Mouse (Mus musculus): ENCODE measurements at regions not wholly inside any gene's neighbourhood (a gene's known extent, or its start where the extent isn't known, plus 50 kb on each side); places are given as distances from the start of the nearest gene placed in this dataset.
A peak's percentile ranks its signal among the peaks of the same experiment; 100 is the strongest.
"Not testable (repeated sequence)": the region's sequence is repeated elsewhere in the genome, so short reads cannot be mapped to it uniquely, and the experiment has no call there.

DNA sequence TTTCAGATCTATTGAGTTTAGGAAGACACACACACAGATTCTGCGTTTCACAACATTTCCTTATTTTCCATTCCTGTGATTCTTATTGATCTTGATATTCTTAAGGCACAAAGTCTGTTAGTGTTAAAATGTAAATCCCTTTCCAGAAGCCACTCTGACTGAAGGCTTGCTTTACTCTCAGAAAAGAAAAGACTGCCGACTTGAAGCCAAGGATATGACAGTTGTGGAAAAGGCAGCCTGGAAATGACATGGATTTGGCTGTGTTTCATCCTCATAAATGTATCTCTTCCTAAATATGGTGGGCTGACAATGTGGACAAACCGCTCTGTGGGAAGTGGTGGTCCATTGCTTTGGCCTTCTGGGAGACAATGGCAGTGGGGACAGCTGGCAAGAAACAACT, 589.2 kb downstream of the Epha7 start:
- Histone ChIP-seq H3K9ac (replicated peaks; ENCODE audit: low read length) (no peak overlapping the region), H3K36me3 (ENCODE audit: insufficient read depth, low read length) (no peaks in the 10 kb centered on the region), H3K9me3 (ENCODE audit: low read length) (no peaks in the 10 kb centered on the region), H3K27ac (ENCODE audit: low read length) (no peak overlapping the region), H3K27me3 (ENCODE audit: insufficient read depth, low read length) (no peaks in the 10 kb centered on the region), H3K4me1 (ENCODE audit: insufficient read depth, low read length) (no peaks in the 10 kb centered on the region), H3K4me2 (replicated peaks; ENCODE audit: low read depth, low read length) (no peak overlapping the region), H3K4me3 (ENCODE audit: low read length) (no peak overlapping the region)
- 87% methylated on average over 3 of the region's 3 CpGs for WGBS
- ATAC-seq (ENCODE audit: low FRiP score, low TSS enrichment), result no peak

DNA sequence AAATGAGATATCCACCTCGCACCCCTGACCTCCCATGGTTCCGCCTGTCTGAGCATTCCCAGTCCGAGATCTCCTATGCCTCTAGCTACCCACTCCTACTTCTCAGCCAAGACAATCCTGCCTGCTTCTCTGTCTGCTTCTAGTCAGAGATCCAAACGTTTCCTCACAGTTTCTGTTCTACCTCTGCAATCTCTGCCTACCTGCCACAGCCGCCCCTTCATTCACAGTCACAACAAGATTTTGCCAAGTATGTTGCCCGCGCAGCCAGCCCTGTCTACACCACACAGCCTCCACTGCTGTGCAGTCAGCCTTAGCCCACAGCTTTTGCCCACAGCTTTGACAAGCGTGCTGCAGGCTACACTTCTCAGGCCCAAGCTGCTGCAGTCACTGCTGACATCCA, 601.7 kb downstream of the Epha7 start:
- Histone ChIP-seq H3K27ac (ENCODE audit: low read length) (no peak overlapping the region), H3K36me3 (ENCODE audit: insufficient read depth, low read length) (no peaks in the 10 kb centered on the region), H3K9me3 (ENCODE audit: low read length) (no peaks in the 10 kb centered on the region), H3K9ac (replicated peaks; ENCODE audit: low read length) (no peak overlapping the region), H3K27me3 (ENCODE audit: insufficient read depth, low read length) (no peaks in the 10 kb centered on the region), H3K4me2 (replicated peaks; ENCODE audit: low read depth, low read length) (no peak overlapping the region), H3K4me1 (ENCODE audit: insufficient read depth, low read length) (no peaks in the 10 kb centered on the region), H3K4me3 (ENCODE audit: low read length) (no peak overlapping the region)
- peak; percentile 82 for ATAC-seq (ENCODE audit: low FRiP score, low TSS enrichment)
- 66% methylated on average over 8 of the region's 8 CpGs for WGBS

DNA sequence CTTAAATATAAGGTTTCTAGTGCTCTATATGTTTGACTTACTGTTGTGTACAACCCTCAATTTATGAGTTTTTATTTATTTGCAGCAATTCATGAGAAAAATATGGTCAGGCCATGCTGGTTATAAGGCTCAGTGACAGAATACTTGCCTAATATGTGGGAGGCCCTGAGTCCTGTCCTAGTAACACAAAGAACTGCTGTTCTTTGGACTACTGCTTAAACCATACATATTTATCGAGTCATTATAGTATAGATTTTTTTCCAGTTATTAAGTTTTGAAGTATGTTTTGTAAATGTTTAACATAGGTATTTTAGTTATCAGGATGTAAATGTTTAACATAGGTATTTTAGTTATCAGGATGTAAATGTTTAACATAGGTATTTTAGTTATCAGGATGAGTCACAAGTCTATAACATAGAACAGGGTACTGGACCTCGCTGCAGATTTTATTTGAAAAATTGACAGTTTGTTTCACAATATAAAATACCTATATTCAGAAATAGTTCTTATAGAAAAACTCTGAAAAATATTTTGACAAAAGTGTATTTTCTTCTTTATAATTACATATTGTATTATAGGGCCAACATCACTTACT, 607.4 kb downstream of the Epha7 start:
- ATAC-seq (ENCODE audit: low FRiP score, low TSS enrichment), result no peak
- Histone ChIP-seq H3K9ac (replicated peaks; ENCODE audit: low read length) (no peak overlapping the region), H3K4me1 (ENCODE audit: insufficient read depth, low read length) (no peaks in the 10 kb centered on the region), H3K27me3 (ENCODE audit: insufficient read depth, low read length) (no peaks in the 10 kb centered on the region), H3K36me3 (ENCODE audit: insufficient read depth, low read length) (no peaks in the 10 kb centered on the region), H3K4me3 (ENCODE audit: low read length) (no peak overlapping the region), H3K4me2 (replicated peaks; ENCODE audit: low read depth, low read length) (no peak overlapping the region), H3K27ac (ENCODE audit: low read length) (no peak overlapping the region), H3K9me3 (ENCODE audit: low read length) (no peaks in the 10 kb centered on the region)
- WGBS, result 80% methylated on average over 2 of the region's 2 CpGs

DNA sequence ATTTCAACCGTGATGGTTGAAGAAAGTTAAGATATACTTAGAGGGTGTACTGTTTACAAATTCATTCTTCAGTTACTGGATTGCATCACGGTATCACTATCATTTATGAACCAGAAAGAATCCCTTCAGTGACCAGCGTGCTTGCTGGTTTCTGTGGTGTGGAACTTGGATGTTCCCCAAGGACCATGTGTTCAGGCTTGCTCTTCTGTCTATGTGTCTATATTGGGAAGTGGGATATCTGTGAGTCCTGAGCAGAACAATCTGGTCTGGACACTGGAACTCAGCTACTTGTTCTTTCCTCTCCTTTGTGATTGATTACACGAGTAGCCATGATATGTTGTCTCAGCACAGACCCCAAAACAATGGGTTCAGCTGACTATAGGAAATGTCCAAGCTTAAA, 618.6 kb downstream of the Epha7 start:
- not testable (repeated sequence) for H3K36me3 ChIP-seq (ENCODE audit: insufficient read depth, low read length); H3K27me3 ChIP-seq (ENCODE audit: insufficient read depth, low read length); H3K9ac ChIP-seq (replicated peaks; ENCODE audit: low read length); ATAC-seq (ENCODE audit: low FRiP score, low TSS enrichment); H3K9me3 ChIP-seq (ENCODE audit: low read length); H3K4me3 ChIP-seq (ENCODE audit: low read length); H3K27ac ChIP-seq (ENCODE audit: low read length); H3K4me2 ChIP-seq (replicated peaks; ENCODE audit: low read depth, low read length); H3K4me1 ChIP-seq (ENCODE audit: insufficient read depth, low read length)
- WGBS, result 65% methylated on average over 4 of the region's 4 CpGs

DNA sequence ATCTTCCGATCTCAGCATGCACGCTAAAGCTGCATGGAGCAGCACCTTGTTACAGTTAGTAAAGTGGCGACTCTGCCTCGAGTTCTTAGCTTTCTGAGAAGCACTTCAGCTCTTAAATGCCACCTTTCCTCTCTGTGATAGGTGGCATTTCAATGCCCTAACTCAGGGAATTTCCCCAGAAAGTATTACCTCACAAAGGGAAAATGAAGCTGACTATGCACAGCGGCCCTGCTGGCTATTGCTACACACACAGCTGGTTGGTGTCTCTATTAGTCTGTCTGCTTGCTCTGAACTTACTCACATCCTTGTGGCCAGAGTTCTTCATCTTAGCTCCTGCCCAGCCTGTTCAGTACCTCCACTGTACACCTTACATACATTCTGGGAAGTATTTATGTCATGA, 650.4 kb downstream of the Epha7 start:
- Histone ChIP-seq H3K4me2 (replicated peaks; ENCODE audit: low read depth, low read length) (no peak overlapping the region), H3K9ac (replicated peaks; ENCODE audit: low read length) (no peak overlapping the region), H3K27me3 (ENCODE audit: insufficient read depth, low read length) (no peaks in the 10 kb centered on the region), H3K4me3 (ENCODE audit: low read length) (no peak overlapping the region), H3K27ac (ENCODE audit: low read length) (no peak overlapping the region), H3K9me3 (ENCODE audit: low read length) (no peaks in the 10 kb centered on the region), H3K36me3 (ENCODE audit: insufficient read depth, low read length) (no peaks in the 10 kb centered on the region), H3K4me1 (ENCODE audit: insufficient read depth, low read length) (no peaks in the 10 kb centered on the region)
- ATAC-seq (ENCODE audit: low FRiP score, low TSS enrichment), result no peak
- WGBS, result 66% methylated on average over 5 of the region's 5 CpGs

DNA sequence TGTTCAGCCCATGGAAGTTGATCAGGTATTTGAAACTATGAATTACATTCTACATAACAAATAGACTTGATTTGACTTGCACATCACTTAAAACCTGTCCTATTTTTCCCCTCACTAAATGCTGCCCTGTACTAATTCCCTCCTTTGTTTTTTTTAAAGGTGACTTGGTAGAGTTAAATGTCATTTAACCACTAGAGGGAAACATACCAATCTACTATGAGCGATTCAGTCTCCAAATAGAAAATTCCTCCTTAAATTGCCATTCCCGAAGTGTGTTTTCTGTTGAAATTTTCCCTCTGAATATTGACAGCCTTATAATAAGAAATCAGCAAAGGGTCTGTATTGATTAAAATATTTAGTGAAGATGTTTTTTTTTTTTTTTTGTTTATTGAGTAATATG, 653.4 kb downstream of the Epha7 start:
- Histone ChIP-seq H3K36me3 (ENCODE audit: insufficient read depth, low read length) (no peaks in the 10 kb centered on the region), H3K27me3 (ENCODE audit: insufficient read depth, low read length) (no peaks in the 10 kb centered on the region), H3K4me1 (ENCODE audit: insufficient read depth, low read length) (no peaks in the 10 kb centered on the region), H3K4me2 (replicated peaks; ENCODE audit: low read depth, low read length) (no peak overlapping the region), H3K4me3 (ENCODE audit: low read length) (no peak overlapping the region), H3K27ac (ENCODE audit: low read length) (no peak overlapping the region), H3K9ac (replicated peaks; ENCODE audit: low read length) (no peak overlapping the region), H3K9me3 (ENCODE audit: low read length) (no peaks in the 10 kb centered on the region)
- no peak for ATAC-seq (ENCODE audit: low FRiP score, low TSS enrichment)
- 69% methylated on average over 2 of the region's 2 CpGs for WGBS

DNA sequence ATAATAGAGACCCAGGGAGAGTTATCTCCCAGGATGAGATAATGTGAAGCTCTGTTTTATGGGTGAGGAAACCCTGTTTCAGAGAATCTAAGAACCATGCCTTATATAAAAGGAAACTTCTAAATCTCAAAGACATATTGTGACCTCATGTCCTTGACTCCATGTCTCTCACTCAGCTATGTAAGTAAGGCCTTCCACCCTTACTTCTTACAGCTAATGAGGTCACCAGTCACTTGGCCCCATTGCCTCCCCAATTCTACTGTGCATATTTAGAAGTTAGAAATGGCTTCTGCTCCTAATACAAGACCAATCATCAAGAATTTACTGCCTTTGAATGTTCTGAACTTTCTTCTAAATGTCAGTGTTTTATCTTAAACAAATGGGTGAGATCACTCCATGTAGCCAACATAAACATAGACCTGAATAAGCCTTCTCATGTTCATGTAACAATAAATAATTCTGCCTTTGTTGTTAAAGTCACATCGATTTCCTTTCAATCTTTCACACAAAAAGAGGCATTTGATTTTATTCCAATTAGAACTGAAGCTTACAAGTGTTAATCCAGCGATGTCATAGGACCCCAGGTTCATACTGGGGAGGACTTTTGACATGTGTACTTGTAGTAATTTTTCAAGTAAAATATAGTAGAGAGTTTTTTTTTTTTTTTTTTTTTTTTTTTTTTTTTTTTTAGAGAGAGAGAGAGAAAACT, 667.6 kb downstream of the Epha7 start:
- H3K4me1 ChIP-seq (ENCODE audit: insufficient read depth, low read length), result no peaks in the 10 kb centered on the region
- H3K4me2 ChIP-seq (replicated peaks; ENCODE audit: low read depth, low read length), result no peak overlapping the region
- no peaks in the 10 kb centered on the region for H3K9me3 ChIP-seq (ENCODE audit: low read length)
- H3K27ac ChIP-seq (ENCODE audit: low read length), result no peak overlapping the region; the same call in 1 of the 2 replicates
- no peaks in the 10 kb centered on the region for H3K36me3 ChIP-seq (ENCODE audit: insufficient read depth, low read length)
- no peak overlapping the region for H3K9ac ChIP-seq (replicated peaks; ENCODE audit: low read length)
- H3K27me3 ChIP-seq (ENCODE audit: insufficient read depth, low read length), result no peaks in the 10 kb centered on the region
- peak; percentile 54; the same call in 1 of the 2 replicates for ATAC-seq (ENCODE audit: low FRiP score, low TSS enrichment)
- 44% methylated on average over 2 of the region's 2 CpGs for WGBS
- H3K4me3 ChIP-seq (ENCODE audit: low read length), result no peak overlapping the region

DNA sequence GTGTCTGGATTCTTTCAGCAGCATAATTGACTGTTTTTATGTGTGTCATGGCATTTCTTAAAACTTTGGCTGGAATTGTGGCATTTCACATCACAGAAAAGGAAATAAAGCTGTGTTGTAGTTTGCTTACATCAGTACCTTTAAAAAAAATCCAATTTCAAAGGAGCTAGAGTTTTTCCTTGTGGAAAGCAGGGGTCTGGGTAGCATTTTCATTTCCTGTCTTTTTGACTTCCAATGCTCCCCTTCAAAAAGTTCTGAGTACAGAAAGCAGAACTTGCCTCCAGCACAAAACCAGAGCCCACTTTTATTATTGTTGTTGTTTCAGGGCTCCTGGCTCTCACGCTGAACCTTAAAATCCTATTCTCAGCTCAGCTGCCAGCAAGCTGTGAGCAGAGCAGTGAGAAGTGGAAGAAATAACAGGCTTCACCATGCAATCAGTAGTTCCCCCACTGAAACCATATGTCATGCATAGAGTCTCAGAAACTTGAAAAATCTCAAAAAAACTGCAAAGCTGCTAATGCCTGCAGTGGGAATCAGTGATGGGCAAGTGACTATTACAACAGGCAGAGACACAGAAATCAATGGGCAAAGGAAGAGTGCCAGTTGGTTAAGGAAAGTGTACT, 668.3 kb downstream of the Epha7 start:
- no peak for ATAC-seq (ENCODE audit: low FRiP score, low TSS enrichment)
- Histone ChIP-seq H3K36me3 (ENCODE audit: insufficient read depth, low read length) (no peaks in the 10 kb centered on the region), H3K27me3 (ENCODE audit: insufficient read depth, low read length) (no peaks in the 10 kb centered on the region), H3K27ac (ENCODE audit: low read length) (peak overlapping the region; percentile 38; the same call in 1 of the 2 replicates), H3K9ac (replicated peaks; ENCODE audit: low read length) (no peak overlapping the region), H3K9me3 (ENCODE audit: low read length) (no peaks in the 10 kb centered on the region), H3K4me1 (ENCODE audit: insufficient read depth, low read length) (no peaks in the 10 kb centered on the region), H3K4me3 (ENCODE audit: low read length) (no peak overlapping the region), H3K4me2 (replicated peaks; ENCODE audit: low read depth, low read length) (no peak overlapping the region)
- 44% methylated on average over 1 of the region's 1 CpGs for WGBS

DNA sequence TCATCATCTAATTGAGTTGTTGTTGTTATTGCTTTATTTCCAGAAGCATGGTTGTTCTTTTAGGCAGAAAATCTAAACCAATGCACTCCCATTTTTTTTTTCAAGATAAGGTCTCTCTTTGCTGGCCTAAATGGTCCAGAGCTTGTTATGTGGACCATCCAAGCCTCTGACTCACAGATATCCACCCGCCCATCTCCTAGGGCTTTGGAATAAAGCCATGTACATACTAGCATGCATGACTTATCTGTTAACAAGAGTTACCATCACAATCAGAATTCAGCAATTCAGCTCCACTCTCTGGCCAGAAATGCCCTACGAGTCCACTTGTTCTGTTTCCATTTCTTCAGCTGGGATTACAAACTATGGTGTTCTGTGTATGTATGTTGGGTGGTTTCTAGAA, 669.5 kb downstream of the Epha7 start:
- Histone ChIP-seq H3K4me3 (ENCODE audit: low read length) (no peak overlapping the region), H3K27ac (ENCODE audit: low read length) (no peak overlapping the region), H3K36me3 (ENCODE audit: insufficient read depth, low read length) (no peaks in the 10 kb centered on the region), H3K4me1 (ENCODE audit: insufficient read depth, low read length) (no peaks in the 10 kb centered on the region), H3K9ac (replicated peaks; ENCODE audit: low read length) (no peak overlapping the region), H3K27me3 (ENCODE audit: insufficient read depth, low read length) (no peaks in the 10 kb centered on the region), H3K9me3 (ENCODE audit: low read length) (no peaks in the 10 kb centered on the region), H3K4me2 (replicated peaks; ENCODE audit: low read depth, low read length) (no peak overlapping the region)
- 86% methylated on average over 2 of the region's 2 CpGs for WGBS
- no peak for ATAC-seq (ENCODE audit: low FRiP score, low TSS enrichment)

DNA sequence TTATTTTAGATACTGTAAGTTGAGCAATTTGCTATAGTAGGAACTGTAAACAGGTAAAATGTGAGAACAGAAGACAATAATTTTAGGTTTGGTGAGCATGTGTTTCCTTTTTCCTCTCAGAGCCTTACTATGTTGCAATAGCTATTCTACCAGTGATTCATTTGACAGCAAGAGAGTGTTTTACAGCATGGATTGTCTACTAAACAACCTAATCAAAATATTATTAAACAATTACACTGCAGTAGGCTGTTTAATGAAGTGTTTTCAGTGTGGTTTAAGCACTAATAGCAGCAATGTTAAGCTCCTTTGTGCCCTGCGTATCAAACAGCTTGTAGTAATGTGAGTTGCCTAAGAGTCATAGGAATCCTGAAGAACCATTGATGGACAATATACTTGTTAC, 687.9 kb downstream of the Epha7 start:
- WGBS, result 84% methylated on average over 1 of the region's 1 CpGs
- no peak overlapping the region for H3K4me2 ChIP-seq (replicated peaks; ENCODE audit: low read depth, low read length)
- ATAC-seq (ENCODE audit: low FRiP score, low TSS enrichment), result no peak
- no peak overlapping the region for H3K4me3 ChIP-seq (ENCODE audit: low read length)
- H3K36me3 ChIP-seq (ENCODE audit: insufficient read depth, low read length), result no peaks in the 10 kb centered on the region
- H3K9me3 ChIP-seq (ENCODE audit: low read length), result no peaks in the 10 kb centered on the region
- H3K4me1 ChIP-seq (ENCODE audit: insufficient read depth, low read length), result no peaks in the 10 kb centered on the region
- H3K9ac ChIP-seq (replicated peaks; ENCODE audit: low read length), result no peak overlapping the region
- H3K27ac ChIP-seq (ENCODE audit: low read length), result no peak overlapping the region
- H3K27me3 ChIP-seq (ENCODE audit: insufficient read depth, low read length), result no peaks in the 10 kb centered on the region

Data from kidney, embryonic 16.5 days (tissue).